In genomic region chr12:55230520-55230861, GRCm38 (mm10) we compare ENCODE assay signal across 7 mouse cellular contexts. TPM values are rescaled to one million over a fixed set of nuclear protein-coding genes. Genes with fewer than 3 reads are reported as not detected.
DNase-seq lines count a peak whose midpoint lies in the region; ATAC-seq and TF ChIP-seq lines count a peak whose summit lies in the region.
"Not testable (repeated sequence)": the region's sequence is repeated elsewhere in the genome, so short reads cannot be mapped to it uniquely, and the experiment has no call there.

No protein-coding gene starts in this region.

- TF ChIP-seq CTCF in bone marrow macrophage, adult 2 months (IDR thresholded peaks at IDR 0.05; ENCODE audit: low read depth, low read length); small intestine, adult 2 months (IDR thresholded peaks at IDR 0.05; ENCODE audit: extremely low read depth, insufficient read length, insufficient replicate concordance, low read depth, low read length): not testable (repeated sequence)

- 0% methylated on average over 11 of the region's 25 CpGs for WGBS in heart, embryonic 13.5 days
- WGBS in intestine, embryonic 16.5 days: under 1% methylated on average over 10 of the region's 25 CpGs
- WGBS in liver, embryonic 11.5 days: 0% methylated on average over 11 of the region's 25 CpGs
- 1% methylated on average over 11 of the region's 25 CpGs for WGBS in small intestine, adult 2 months

- H3K4me2 ChIP-seq in heart, embryonic 13.5 days; intestine, embryonic 16.5 days (ENCODE audit: low read depth, low read length); liver, embryonic 11.5 days: not testable (repeated sequence)

- not testable (repeated sequence) for TF ChIP-seq POLR2A in bone marrow macrophage, adult 2 months (IDR thresholded peaks at IDR 0.05; ENCODE audit: borderline replicate concordance, low read depth, low read length); small intestine, adult 2 months (IDR thresholded peaks at IDR 0.05; ENCODE audit: low read depth, low read length)

- H3K27ac ChIP-seq in bone marrow macrophage, adult 2 months (ENCODE audit: insufficient read depth, low read depth, low read length); intestine, embryonic 16.5 days (ENCODE audit: low read length); liver, embryonic 11.5 days (ENCODE audit: low read depth, low read length); small intestine, adult 2 months (ENCODE audit: insufficient read depth, low read depth, low read length): not testable (repeated sequence)
- H3K27ac ChIP-seq in heart, embryonic 13.5 days (replicated peaks): 0 out of 2 replicates have a peak overlapping the region, but pooled peaks have one; percentile 56

- H3K9me3 ChIP-seq in heart, embryonic 13.5 days; intestine, embryonic 16.5 days (ENCODE audit: control insufficient read depth, low read length); liver, embryonic 11.5 days (ENCODE audit: control insufficient read depth, low read length): not testable (repeated sequence)

- peak; percentile 43 for ATAC-seq in erythroblast, adult 5-6 weeks (replicated peaks; ENCODE audit: low FRiP score, poor library complexity, severe bottlenecking)
- ATAC-seq in heart, embryonic 13.5 days (ENCODE audit: extremely low read depth, insufficient number of reproducible peaks, low FRiP score, low TSS enrichment): not testable (repeated sequence)
- ATAC-seq in intestine, embryonic 16.5 days: peak; percentile 49
- peak; percentile 35 for ATAC-seq in liver, embryonic 11.5 days (replicated peaks; ENCODE audit: low FRiP score)
- peak; percentile 38; the same call in 1 of the 2 replicates for ATAC-seq in megakaryocyte-erythroid progenitor cell, adult 5-6 weeks (replicated peaks; ENCODE audit: low FRiP score, low TSS enrichment, poor library complexity, severe bottlenecking)

- DNase-seq in liver, embryonic 11.5 days (ENCODE audit: low spot score): not testable (repeated sequence)

- H3K36me3 ChIP-seq in heart, embryonic 13.5 days; intestine, embryonic 16.5 days (ENCODE audit: control insufficient read depth, insufficient read depth, low read length); liver, embryonic 11.5 days (ENCODE audit: control insufficient read depth, insufficient read depth, low read length); small intestine, adult 2 months (ENCODE audit: control insufficient read depth, insufficient read depth, low read length): not testable (repeated sequence)

- peak overlapping the region; percentile 73 for H3K9ac ChIP-seq in heart, embryonic 13.5 days
- peak overlapping the region; percentile 51; the same call in 1 of the 2 replicates for H3K9ac ChIP-seq in intestine, embryonic 16.5 days (ENCODE audit: low read depth, low read length)
- not testable (repeated sequence) for H3K9ac ChIP-seq in liver, embryonic 11.5 days (ENCODE audit: low read depth, low read length)

- H3K4me1 ChIP-seq in bone marrow macrophage, adult 2 months (ENCODE audit: control insufficient read depth, insufficient read depth, low read length); heart, embryonic 13.5 days; intestine, embryonic 16.5 days (ENCODE audit: control insufficient read depth, insufficient read depth, low read length); liver, embryonic 11.5 days (replicated peaks; ENCODE audit: control insufficient read depth, insufficient read depth, low read length); small intestine, adult 2 months (ENCODE audit: control insufficient read depth, insufficient read depth, insufficient read length, low read length): not testable (repeated sequence)

- H3K4me3 ChIP-seq in bone marrow macrophage, adult 2 months (ENCODE audit: insufficient read depth, low read length): peak overlapping the region; percentile 42
- peak overlapping the region; percentile 49 for H3K4me3 ChIP-seq in heart, embryonic 13.5 days
- H3K4me3 ChIP-seq in intestine, embryonic 16.5 days (ENCODE audit: low read length): peak overlapping the region; percentile 36
- peak overlapping the region; percentile 43 for H3K4me3 ChIP-seq in liver, embryonic 11.5 days (ENCODE audit: low read depth, low read length)
- peak overlapping the region; percentile 59 for H3K4me3 ChIP-seq in small intestine, adult 2 months (ENCODE audit: low read depth, low read length)

- not testable (repeated sequence) for H3K27me3 ChIP-seq in heart, embryonic 13.5 days (replicated peaks); intestine, embryonic 16.5 days (replicated peaks; ENCODE audit: control insufficient read depth, insufficient read depth, low read length); liver, embryonic 11.5 days (replicated peaks; ENCODE audit: control insufficient read depth, insufficient read depth, low read length); small intestine, adult 2 months (ENCODE audit: control insufficient read depth, insufficient read depth, low read length)

RNA-seq across cellular contexts. Expression of gene Srp54c, which starts 0.5 kb away (rescaled TPM):
- polyA plus RNA-seq in bone marrow macrophage, adult 2 months (2012; ENCODE audit: insufficient read depth, insufficient read length, missing spikeins): 66.9 and 78.6 TPM in 2 replicates
- total RNA-seq in erythroblast, adult 5-6 weeks (2015; ENCODE audit: low replicate concordance): 18.8 and 24.7 TPM in 2 replicates
- total RNA-seq in erythroblast, adult 5-6 weeks (2017; ENCODE audit: low replicate concordance): 29.8 and 35.9 TPM in 2 replicates
- 45.8 and 53.5 TPM in 2 replicates for polyA plus RNA-seq in heart, embryonic 13.5 days (2015; fragmentation: Nextera tagmentation; extraction: Ambion mirVana)
- polyA plus RNA-seq in intestine, embryonic 16.5 days (2015; fragmentation: Nextera tagmentation; extraction: Ambion mirVana): 66.9 and 67.1 TPM in 2 replicates
- polyA plus RNA-seq in liver, embryonic 11.5 days (2014; fragmentation: Nextera tagmentation; extraction: Ambion mirVana): 70.9 and 76.3 TPM in 2 replicates
- total RNA-seq in megakaryocyte-erythroid progenitor cell, adult 5-6 weeks (2014; fragmentation: Nextera tagmentation): 19.0 and 33.7 TPM in 2 replicates
- 109 and 117 TPM in 2 replicates for total RNA-seq in megakaryocyte-erythroid progenitor cell, adult 5-6 weeks (2017)
- polyA plus RNA-seq in small intestine, adult 2 months (2012; rRNA removed): 1.3 and 1.6 TPM in 2 replicates

RNA-seq across cellular contexts. Expression of gene 1700047I17Rik2, which starts 31.1 kb away (rescaled TPM):
- not detected in 2 replicates for polyA plus RNA-seq in bone marrow macrophage, adult 2 months (2012; ENCODE audit: insufficient read depth, insufficient read length, missing spikeins)
- total RNA-seq in erythroblast, adult 5-6 weeks (2015; ENCODE audit: low replicate concordance): 7.9 and 9.0 TPM in 2 replicates
- total RNA-seq in erythroblast, adult 5-6 weeks (2017; ENCODE audit: low replicate concordance): 1.1 and 2.0 TPM in 2 replicates
- polyA plus RNA-seq in heart, embryonic 13.5 days (2015; fragmentation: Nextera tagmentation; extraction: Ambion mirVana): not detected in 2 replicates
- polyA plus RNA-seq in intestine, embryonic 16.5 days (2015; fragmentation: Nextera tagmentation; extraction: Ambion mirVana): 4.7 TPM in 1 of 2 replicates, not detected in the other
- 0.27 TPM in 1 of 2 replicates, not detected in the other for polyA plus RNA-seq in liver, embryonic 11.5 days (2014; fragmentation: Nextera tagmentation; extraction: Ambion mirVana)
- 9.7 and 11.2 TPM in 2 replicates for total RNA-seq in megakaryocyte-erythroid progenitor cell, adult 5-6 weeks (2014; fragmentation: Nextera tagmentation)
- total RNA-seq in megakaryocyte-erythroid progenitor cell, adult 5-6 weeks (2017): 4.9 TPM in 1 of 2 replicates, not detected in the other
- polyA plus RNA-seq in small intestine, adult 2 months (2012; rRNA removed): not detected in 2 replicates

Comparison
In these comparisons a context has a peak if more than half of its experiments do, and no peak if none do; other contexts are left out.
1. RNA of gene Srp54c, which starts 0.5 kb away (polyA plus RNA-seq): 70.9 to 76.3 TPM in liver, embryonic 11.5 days, 66.9 to 67.1 TPM in intestine, embryonic 16.5 days, 66.9 to 78.6 TPM in bone marrow macrophage, adult 2 months and 45.8 to 53.5 TPM in heart, embryonic 13.5 days; 1.3 to 1.6 TPM in small intestine, adult 2 months; every median in the first group is over 10 times any median in the second.
2. Peak in every context shown above with its lines, with median percentiles within 50 percentile points of each other: H3K4me3 ChIP-seq.